Mouse (Mus musculus) left cerebral cortex, postnatal 10 days (tissue): ENCODE results near the gene Tmem130. TPM values are rescaled to one million over a fixed set of nuclear protein-coding genes. Genes with fewer than 3 reads are reported as not detected.
A peak's percentile ranks its signal among the peaks of the same experiment; 100 is the strongest.

ENCODE experiments used
- DNase-seq, 2 experiments: peaks; one replicate each; pipeline ENCODE4 v3.0.0; 2021 to 2022; ENCODE audit warnings: low spot score in 2 of 2, mixed read lengths in 1 of 2; ENCODE audit errors: extremely low spot score in 1 of 2
- intact Hi-C: fragments of 180-260 bp; cut with DNase I; formaldehyde crosslinking; loops from one replicate; pipeline ENCODE4 v1.15.1; 2025
- total RNA-seq, 2 experiments: library from RNA; stranded (reverse); gene quantifications; 2 replicates each; pipeline ENCODE4 v1.2.3; 2021

The Tmem130 gene
- total RNA-seq, 2 experiments from 2014 or later = 205 to 222 TPM

DNA sequence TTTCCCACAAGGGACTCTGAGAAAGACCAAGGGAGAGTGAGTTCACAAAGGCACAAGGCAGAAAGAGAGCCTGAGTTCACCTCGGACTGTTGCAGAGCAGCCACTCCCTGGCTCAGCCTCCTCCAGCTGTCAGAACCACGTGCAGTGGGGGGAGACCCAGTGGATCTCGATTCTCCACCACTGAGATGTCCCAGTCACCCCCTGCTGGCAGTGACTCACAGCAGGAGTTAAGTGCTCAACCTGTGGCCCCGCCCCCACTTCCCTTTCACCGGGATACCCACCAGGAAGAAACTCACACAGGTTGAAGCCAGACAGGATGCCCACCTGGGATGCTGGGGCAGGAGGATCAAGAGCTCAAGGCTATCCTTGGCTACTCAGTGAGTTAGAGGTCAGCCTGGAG is 9.2 kb downstream of the Tmem130 start:
- peak in 1 of 2 experiments; percentile 46 for DNase-seq
- intact Hi-C loops = no loop called here

DNA sequence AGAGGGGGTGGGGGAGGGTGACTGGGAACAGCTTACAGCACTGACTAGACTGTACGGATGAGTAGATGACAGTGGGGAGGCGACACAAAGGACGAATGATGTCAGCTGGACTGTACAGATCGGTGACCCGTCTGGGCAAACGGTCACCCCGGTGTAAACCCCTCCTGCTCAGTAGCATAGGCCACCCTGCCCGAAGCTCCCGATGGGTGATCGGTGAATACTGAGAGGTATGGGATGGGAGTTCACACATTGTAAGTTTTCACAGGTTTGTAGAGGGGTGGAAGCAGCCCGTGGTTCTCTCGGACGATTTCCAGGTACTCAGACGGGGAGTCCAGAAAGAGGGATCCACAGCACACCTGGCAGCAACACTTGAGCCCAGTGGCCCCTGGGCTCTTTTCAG is 24.5 kb downstream of the Tmem130 start:
- intact Hi-C loops = loop anchor here (10.0 kb wide), 1 partner anchor 472 kb away; no protein-coding TSS in a partner anchor
- no peak for DNase-seq

DNA sequence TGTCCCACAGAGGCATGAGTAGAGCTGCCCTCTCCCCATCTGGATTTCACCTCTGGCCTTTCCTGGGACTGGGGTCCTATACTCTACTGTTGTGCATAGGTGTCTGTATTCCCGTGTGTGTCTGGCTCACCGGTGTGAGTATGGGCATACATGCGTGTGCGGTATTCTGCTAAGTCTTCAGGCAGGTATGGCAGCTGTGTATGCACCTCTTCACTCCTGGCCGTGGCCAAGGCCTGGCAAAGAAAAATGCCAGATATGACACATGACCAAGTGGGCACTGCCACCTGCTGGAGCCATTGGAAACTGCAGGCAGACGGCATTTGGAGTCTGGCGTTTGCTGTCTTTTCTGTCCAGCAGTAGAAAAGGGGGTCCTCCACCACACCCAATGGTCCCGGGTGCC is 26.7 kb downstream of the Tmem130 start:
- intact Hi-C loops = loop anchor here (2.0 to 10.0 kb wide), 3 partner anchors 348 to 528 kb away; no protein-coding TSS in a partner anchor

DNA sequence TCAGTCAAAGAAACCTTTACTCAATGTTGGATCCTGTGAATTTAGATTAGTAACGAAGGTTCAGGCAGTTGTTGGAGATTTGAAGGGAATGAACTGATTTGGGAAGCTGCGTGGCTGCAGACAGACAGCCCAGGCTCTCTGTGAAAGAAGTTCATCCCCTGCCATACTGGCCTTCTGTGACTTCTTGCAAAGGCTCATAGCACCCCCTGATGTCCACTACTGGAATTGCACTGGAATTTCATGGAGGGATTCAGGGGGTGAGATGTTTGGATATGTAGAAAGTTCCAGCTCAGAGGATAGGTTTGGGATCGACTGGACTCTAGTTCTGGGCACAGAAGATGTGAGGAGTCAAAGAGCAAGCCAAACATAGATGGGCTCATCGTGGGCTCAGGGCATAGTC is 27.7 kb downstream of the Tmem130 start:
- intact Hi-C loops = loop anchor here (2.0 to 10.0 kb wide), 3 partner anchors 347 to 527 kb away; no protein-coding TSS in a partner anchor
- peak; percentile 73 to 77 for DNase-seq

More for the DNA sequence above, 26.7 kb downstream of the Tmem130 start:
- DNase-seq = peak; percentile 53 to 73

DNA sequence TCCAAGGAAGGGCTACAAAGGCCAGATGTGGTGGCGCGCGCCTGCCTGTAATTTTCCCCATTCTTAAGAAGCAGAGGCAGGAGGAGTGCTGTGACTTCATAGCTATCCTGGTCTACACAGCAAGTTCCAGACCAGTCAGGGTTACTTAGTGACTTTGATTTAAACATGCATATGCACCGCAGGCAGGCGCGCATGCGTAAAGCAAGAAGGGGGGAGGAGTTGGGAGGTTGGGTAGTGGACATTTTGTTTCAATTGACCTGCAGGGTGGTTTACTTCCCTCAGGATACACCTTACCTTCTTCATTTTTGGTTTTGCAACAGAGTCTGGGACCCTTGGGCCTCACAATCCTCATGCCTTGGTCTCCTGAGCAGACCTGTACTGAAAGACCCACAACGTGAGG is 32.4 kb downstream of the Tmem130 start:
- no peak for DNase-seq
- intact Hi-C loops = loop anchor here (5.0 kb wide), 2 partner anchors 182 to 282 kb away; partner anchors contain the start of gene Nptx2

DNA sequence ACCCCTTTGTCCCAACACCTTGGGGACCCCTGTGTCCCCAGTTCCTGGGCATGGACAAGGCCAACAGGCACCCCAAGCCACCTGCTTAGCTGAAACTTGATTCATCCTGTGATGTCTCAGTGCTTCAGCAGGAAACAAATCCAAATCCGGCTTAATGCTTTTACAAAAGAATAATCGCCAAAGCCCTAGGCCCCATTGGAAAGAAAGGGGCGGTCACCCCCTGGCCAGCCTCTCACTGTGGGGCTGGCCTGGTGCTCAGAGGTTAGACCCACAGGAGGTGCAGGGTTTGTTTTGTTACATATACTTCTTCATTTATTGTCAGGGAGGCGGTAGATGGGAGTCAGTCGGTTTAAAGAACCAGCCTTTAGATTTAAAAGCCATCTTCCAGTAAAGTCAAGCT is 33.4 kb downstream of the Tmem130 start:
- intact Hi-C loops = loop anchor here (5.0 kb wide), 2 partner anchors 181 to 281 kb away; partner anchors contain the start of gene Nptx2
- DNase-seq = no peak

DNA sequence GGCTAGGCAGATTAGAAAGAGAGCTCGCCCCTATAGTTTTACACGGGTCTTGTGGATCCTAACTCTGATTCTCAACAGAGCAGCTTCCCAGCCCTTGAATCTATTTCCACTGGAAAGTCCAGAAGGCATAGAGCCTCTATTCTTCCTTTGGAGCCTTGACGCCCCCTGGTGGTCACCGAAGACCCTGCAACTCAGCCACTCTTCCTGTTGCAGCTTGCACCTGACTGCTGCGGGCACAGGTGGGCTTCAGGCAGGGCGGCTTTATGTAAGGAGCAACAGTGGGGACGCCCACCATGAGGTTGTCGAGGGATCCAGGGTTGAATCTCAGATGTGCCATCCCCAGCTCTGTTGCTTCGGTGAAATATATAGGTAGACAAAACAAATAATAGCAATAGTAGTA is 34.5 kb downstream of the Tmem130 start:
- peak; percentile 59 to 80 for DNase-seq

DNA sequence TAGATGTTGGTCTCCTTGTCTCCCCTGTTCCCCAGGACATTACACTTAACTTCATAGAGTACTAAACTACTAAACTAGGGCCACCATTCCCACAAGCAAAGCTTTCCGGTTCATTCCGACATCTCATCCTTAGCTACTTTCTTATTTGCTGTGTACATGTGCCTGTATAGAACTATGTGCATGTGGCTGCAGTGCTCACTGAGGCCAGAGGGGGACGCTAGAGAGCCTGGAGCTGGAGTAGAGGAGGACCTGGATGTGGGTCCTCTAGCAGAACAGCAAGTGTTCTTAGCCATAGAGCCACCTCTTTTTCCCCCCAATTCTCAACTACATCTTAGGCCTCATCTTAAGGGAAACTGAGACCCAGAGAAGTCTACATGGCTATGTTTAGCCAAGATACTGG is 36.1 kb downstream of the Tmem130 start:
- DNase-seq = no peak
- intact Hi-C loops = loop anchor here (5.0 kb wide), 2 partner anchors 178 to 278 kb away; partner anchors contain the start of gene Nptx2

More for the DNA sequence above, 34.5 kb downstream of the Tmem130 start:
- intact Hi-C loops = loop anchor here (2.0 to 5.0 kb wide), 3 partner anchors 180 to 338 kb away; partner anchors contain the start of gene Nptx2

DNA sequence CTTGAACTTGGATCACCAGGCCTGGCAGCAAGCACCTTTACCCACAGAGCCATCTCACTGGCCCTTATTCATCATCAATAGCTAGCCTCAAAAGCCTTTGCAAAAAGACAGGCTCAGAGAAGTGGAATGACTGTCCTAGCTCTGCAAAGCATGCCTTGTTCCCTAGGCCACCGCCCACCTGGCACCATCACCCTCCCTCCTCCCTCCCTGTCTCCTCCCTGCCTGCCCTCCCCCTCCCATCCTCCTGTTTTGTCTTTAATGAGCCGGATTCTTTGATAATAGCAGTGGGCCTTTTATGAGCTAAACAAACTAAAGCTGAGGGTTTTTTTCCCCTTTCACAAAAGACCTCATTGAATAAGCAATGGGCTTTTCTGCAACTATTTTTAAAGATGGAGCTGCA is 36.7 kb downstream of the Tmem130 start:
- intact Hi-C loops = loop anchor here (5.0 kb wide), 2 partner anchors 178 to 278 kb away; partner anchors contain the start of gene Nptx2
- DNase-seq = no peak

DNA sequence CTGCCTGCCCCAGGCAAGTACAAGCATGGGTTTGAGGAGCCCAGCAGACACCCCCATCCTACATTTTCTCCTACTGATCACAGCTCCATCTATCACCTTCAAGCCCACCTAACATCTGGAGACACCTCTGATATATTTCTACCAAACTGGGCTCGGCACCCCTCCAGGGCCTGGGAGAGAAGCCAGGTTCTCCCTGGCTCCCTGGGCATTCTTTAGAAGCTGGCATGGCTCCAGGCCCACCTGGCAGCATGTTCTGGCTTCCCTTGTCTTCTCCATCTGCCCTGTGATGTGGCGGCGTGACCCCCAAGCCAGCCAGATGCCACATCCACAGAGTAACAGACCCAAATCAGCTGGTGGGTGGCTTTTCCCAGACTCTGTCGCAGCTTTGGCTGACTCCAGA is 41.3 kb downstream of the Tmem130 start:
- peak in 1 of 2 experiments; percentile 66 for DNase-seq
- intact Hi-C loops = no loop called here

DNA sequence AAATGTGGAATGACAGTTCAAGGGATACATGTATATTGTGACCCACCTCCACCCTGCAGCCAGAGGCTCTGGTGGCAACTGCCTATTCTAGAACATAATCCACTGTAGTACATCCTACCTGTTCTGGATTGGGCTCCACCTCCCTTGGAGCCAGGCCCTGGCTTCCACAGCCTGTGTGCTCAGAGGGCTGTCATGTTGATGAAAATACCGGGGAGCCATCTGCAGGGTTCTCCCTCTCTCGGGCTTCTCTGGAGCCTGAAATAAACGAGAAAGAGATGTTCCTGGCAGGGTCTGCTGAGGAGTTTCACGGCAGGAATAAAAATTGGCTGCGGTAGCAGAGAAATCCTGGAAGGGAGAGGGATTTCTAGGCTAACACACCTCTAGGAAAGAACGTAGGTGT is 41.8 kb downstream of the Tmem130 start:
- DNase-seq = peak; percentile 31 to 62
- intact Hi-C loops = no loop called here

DNA sequence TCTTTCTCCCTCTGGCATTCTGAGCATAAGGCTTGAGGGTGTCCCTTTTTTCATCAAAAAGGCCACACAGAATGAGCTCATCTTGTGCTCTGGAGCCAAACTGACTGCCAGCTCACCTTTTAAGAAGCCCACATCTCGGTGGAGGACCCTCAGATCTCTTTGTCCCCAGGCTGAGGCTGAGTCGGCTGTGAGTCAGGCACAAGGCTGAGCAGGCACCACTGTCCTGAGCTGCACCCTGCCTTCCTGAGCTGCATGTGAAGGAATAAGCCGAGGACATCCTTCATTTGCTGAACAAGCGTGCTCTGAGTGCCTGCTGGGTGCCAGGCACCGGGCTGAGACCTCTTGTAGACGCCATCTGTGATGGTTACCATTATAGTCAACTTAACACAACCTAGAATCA is 44.4 kb downstream of the Tmem130 start:
- intact Hi-C loops = no loop called here
- no peak for DNase-seq

DNA sequence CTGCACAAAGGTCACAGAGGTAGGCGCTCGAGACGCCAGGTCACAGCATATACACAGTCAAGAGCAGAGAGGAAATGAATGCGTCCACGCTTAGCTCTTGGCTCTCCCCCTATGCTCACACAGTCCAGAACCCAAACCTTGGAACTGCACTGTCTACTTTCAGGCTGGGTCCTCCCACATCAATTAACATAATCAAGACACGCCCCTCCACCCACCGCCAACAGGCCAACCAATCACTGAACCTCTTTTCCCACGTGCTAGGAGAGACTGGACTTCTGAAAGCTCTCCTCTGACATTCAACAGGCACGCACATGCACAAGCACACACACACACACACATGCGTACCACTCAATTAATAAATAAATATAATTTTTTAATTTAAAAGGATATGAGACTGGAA is 48.2 kb downstream of the Tmem130 start:
- intact Hi-C loops = no loop called here
- DNase-seq = no peak

DNA sequence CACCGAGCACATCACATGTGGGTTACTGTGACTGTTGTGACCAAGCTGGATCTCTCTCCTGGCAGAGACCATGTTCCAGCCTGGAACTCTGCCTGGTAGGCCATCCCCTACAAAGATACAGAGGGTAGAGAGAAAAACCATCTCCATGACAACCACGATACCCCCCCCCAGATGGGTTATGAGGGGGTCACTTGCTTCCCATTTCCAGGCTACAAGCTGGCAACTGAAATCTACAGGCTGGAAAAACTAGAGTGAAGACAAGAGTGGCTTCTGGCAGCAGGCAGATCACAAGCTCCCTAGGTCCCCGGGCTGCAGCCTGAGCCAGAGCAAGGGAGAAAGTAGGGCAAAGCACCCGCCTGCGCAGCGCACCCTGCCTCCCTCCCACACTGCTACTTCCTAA is 54.0 kb downstream of the Tmem130 start:
- intact Hi-C loops = no loop called here
- DNase-seq = peak; percentile 35 to 45

DNA sequence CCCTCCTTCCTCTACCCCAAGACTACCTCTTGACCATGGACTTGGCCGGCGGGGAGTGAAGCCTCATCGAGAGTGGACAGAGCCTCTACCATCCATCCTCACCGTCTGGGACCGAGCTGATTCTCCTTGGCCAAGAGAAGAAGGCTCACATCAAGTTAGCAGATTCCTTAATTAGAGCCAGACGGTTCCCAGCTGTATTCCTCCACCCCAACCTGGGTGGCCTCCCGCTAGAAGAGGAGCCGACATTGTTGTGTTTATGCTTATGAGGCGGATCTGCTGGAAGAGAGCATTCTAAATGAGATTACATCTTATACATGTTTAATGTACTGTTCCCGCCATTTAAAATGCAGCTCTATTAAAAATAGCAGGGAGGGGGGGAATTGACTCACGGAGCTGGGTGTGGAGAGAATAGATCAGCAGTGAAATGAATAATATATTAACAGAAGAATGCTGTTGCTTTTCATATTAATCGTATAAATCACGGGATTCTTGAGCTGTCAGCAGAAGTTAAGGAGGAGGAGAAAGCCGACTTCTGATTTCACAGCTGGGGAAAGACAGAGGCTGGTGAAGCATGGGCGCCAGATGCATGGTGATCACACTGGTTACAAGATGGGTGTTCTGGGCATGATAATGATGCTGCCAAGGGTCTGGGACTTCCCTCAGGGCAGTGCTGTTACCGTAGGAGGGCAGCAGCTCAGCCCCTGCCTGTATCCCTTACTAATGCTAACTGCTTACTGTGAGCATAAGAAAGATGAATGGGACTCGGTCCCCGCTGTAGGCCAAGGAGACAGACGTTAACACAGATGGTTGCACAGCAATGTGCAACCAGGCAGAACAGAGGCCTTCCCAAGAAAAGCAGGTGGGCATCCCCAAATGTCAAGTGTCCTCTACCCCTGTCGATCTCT is 57.9 kb downstream of the Tmem130 start:
- intact Hi-C loops = no loop called here
- no peak for DNase-seq

DNA sequence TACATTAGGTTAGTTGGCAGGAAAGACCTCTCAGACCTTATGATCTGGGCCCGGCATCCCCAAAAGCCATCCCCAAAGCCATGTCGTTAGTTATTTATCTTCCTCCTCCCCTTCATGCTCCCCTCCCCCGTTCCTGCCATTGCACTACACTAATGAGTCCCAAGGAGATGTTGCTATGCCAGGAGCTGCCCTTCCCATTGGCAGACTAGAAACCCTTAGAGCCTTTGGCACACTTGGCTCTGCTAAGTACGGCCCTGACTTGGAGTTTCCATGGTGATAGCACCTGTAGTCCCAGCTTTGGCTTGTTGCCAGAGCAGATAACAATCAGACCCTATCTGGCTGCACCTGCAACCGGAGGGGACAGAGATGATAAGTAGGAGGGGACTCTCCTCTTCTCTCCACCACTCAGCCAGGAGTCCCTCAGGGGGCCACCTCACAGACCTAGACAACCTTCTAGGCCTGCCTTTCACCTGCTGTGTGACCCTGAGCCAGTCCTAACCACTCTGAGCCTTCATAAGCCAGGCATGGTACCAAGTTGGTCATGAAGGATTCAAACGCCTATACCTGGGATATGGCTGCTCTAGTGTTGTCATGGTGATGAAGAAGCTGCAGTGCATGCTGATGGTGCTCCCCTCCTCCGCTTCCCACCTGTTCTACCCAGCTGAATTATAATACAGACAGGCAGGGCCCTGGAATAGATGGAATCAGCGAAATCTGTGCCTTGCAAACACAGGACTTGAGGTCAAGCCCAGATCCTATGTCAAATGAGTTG is 66.1 kb downstream of the Tmem130 start:
- no peak for DNase-seq
- intact Hi-C loops = no loop called here

DNA sequence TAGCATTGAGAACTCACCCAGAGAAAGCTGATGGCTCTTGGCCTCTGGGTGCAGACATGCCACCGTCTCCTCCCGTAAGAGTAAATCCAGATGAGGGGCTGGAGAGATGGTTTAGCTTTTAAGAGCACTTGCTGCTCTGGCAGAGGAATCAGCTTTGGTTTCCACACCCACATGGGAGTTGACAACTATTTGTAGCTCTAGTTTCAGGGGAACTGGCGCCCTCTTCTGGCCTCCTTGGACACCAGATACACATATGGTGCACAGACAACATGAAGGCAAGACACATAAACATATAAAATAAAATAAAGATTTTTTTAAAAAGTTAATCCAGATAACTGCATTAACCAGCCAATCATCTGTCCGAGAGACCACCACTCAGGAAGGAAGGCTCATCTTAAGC is 67.5 kb downstream of the Tmem130 start:
- intact Hi-C loops = no loop called here
- no peak for DNase-seq

DNA sequence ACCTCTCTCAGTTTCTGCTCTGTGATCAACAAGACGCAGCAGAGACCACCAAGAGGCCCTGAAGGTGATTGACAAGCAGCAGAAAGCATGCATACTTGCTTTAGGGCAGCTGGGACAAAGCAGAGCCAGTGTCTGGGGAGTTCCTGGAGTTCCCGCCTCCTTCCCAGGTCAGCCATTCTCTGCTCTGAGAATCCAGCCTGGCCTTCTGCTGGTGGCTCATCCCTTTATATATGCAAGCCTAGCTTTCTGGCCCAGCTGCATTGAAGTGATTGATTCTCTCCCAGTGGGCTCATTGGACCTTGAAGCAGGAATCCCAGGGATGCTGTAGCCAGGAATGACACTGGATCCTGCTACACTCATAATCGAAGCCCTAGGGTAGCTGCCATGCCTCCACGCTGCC is 70.2 kb downstream of the Tmem130 start:
- no peak for DNase-seq
- intact Hi-C loops = no loop called here

DNA sequence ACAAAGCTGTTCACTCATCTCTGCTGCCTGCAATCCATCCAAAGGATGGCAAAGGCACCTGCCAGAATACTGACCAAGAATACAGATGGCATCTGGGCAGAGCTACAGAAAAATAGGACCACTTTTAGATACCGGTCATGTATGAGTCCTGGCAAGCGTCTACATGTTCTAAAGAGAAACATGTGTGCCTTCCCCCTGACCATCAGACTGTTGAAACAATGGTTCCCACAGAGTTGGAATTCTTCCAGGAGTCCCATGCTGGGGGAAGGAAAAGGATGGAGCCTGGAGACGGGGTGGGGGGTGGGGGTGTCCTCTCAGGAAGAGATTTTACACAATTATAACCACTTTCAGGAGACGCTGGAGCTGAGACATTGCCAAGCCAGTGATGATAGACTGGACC is 73.2 kb downstream of the Tmem130 start:
- DNase-seq = peak in 1 of 2 experiments; percentile 66
- intact Hi-C loops = no loop called here
